17 mouse cellular contexts compared by ENCODE assay signal in genomic region chr7:134945925-134946716, GRCm38 (mm10). TPM values are rescaled to one million over a fixed set of nuclear protein-coding genes. Genes with fewer than 3 reads are reported as not detected.
DNase-seq lines count a peak whose midpoint lies in the region; ATAC-seq and TF ChIP-seq lines count a peak whose summit lies in the region.
"Had no signal": no experiment of that assay in that cellular context is flagged by ENCODE, and none has a peak within 500 bp of the region (broad histone marks: within the 10 kb centered on the region; RNA-seq: fewer than 3 reads in every experiment).

No protein-coding gene starts in this region.

- no peaks in the 10 kb centered on the region for H3K9me3 ChIP-seq in intestine, postnatal 0 days (ENCODE audit: control insufficient read depth)
- H3K9me3 ChIP-seq in intestine, embryonic 15.5 days = no peaks in the 10 kb centered on the region
- H3K9me3 ChIP-seq in midbrain, postnatal 0 days (ENCODE audit: low read length) = no peaks in the 10 kb centered on the region
- H3K9me3 ChIP-seq in midbrain, embryonic 16.5 days (replicated peaks; ENCODE audit: control insufficient read depth, low read length, poor library complexity, severe bottlenecking) = no peaks in the 10 kb centered on the region
- H3K9me3 ChIP-seq: limb, embryonic 12.5 days had no signal

- no peak overlapping the region for H3K4me2 ChIP-seq in intestine, postnatal 0 days (replicated peaks; ENCODE audit: low read depth)
- H3K4me2 ChIP-seq in intestine, embryonic 15.5 days (replicated peaks) = no peak overlapping the region
- H3K4me2 ChIP-seq in midbrain, postnatal 0 days (ENCODE audit: low read depth, low read length, poor library complexity, severe bottlenecking) = no peak overlapping the region
- no peak overlapping the region for H3K4me2 ChIP-seq in midbrain, embryonic 16.5 days (ENCODE audit: low read length)
- H3K4me2 ChIP-seq: limb, embryonic 12.5 days had no signal

- ATAC-seq in intestine, postnatal 0 days = no peak
- no peak for ATAC-seq in intestine, embryonic 15.5 days
- no peak for ATAC-seq in midbrain, postnatal 0 days (ENCODE audit: low FRiP score)
- ATAC-seq in midbrain, embryonic 16.5 days = no peak
- ATAC-seq: activated CD4-positive, CD25-positive, alpha-beta regulatory T cell, adult 4 months; intestine, embryonic 16.5 days had no signal

- no peak overlapping the region for H3K9ac ChIP-seq in intestine, postnatal 0 days (ENCODE audit: low read depth, low read length)
- H3K9ac ChIP-seq in intestine, embryonic 15.5 days = no peak overlapping the region
- no peak overlapping the region for H3K9ac ChIP-seq in midbrain, postnatal 0 days (replicated peaks; ENCODE audit: low read length, poor library complexity, severe bottlenecking)
- H3K9ac ChIP-seq in midbrain, embryonic 16.5 days (ENCODE audit: low read depth, low read length) = no peak overlapping the region
- H3K9ac ChIP-seq: limb, embryonic 12.5 days had no signal

- H3K36me3 ChIP-seq in intestine, postnatal 0 days (ENCODE audit: control insufficient read depth, insufficient read depth) = no peaks in the 10 kb centered on the region
- H3K36me3 ChIP-seq in intestine, embryonic 15.5 days = no peaks in the 10 kb centered on the region
- no peaks in the 10 kb centered on the region for H3K36me3 ChIP-seq in midbrain, postnatal 0 days (ENCODE audit: insufficient read depth, low read length)
- H3K36me3 ChIP-seq in midbrain, embryonic 16.5 days (ENCODE audit: control insufficient read depth, insufficient read depth, low read length) = no peaks in the 10 kb centered on the region
- H3K36me3 ChIP-seq: G1E had no signal

- peak; percentile 53 for TF ChIP-seq CTCF in intestine, postnatal 0 days (IDR thresholded peaks at IDR 0.05; ENCODE audit: low read depth)
- peak; percentile 61 for TF ChIP-seq CTCF in midbrain, postnatal 0 days (IDR thresholded peaks at IDR 0.05)

- WGBS in intestine, postnatal 0 days = 92% methylated on average over 7 of the region's 7 CpGs
- 89% methylated on average over 7 of the region's 7 CpGs for WGBS in intestine, embryonic 15.5 days
- WGBS in midbrain, postnatal 0 days = 75% methylated on average over 7 of the region's 7 CpGs
- 73% methylated on average over 7 of the region's 7 CpGs for WGBS in midbrain, embryonic 16.5 days

- peak; percentile 45 to 50 for DNase-seq in cerebellum, postnatal 10 days
- DNase-seq in cerebellum, adult 9-11 months = no peak
- peak; percentile 49 for DNase-seq in midbrain, postnatal 0 days (ENCODE audit: low spot score)
- peak; percentile 20 for DNase-seq in embryo, embryonic 11 days
- DNase-seq in ovary, postnatal 14 days (ENCODE audit: low spot score) = no peak
- DNase-seq: cerebellum, adult 9-10 months; heart, adult 11 months; lung, adult 2 months; thymus, adult 18-20 months had no signal

- H3K27ac ChIP-seq in intestine, postnatal 0 days (ENCODE audit: low read depth, low read length) = no peak overlapping the region
- no peak overlapping the region for H3K27ac ChIP-seq in intestine, embryonic 15.5 days
- no peak overlapping the region for H3K27ac ChIP-seq in midbrain, postnatal 0 days (ENCODE audit: low read depth, low read length)
- H3K27ac ChIP-seq in midbrain, embryonic 16.5 days (ENCODE audit: low read length) = no peak overlapping the region
- H3K27ac ChIP-seq: limb, embryonic 12.5 days had no signal

- H3K4me3 ChIP-seq in intestine, postnatal 0 days (ENCODE audit: low read depth, low read length) = no peak overlapping the region
- no peak overlapping the region for H3K4me3 ChIP-seq in intestine, embryonic 15.5 days (replicated peaks)
- no peak overlapping the region for H3K4me3 ChIP-seq in midbrain, postnatal 0 days (ENCODE audit: low read depth, low read length)
- no peak overlapping the region for H3K4me3 ChIP-seq in midbrain, embryonic 16.5 days (ENCODE audit: low read depth, low read length)
- H3K4me3 ChIP-seq: limb, embryonic 12.5 days had no signal

- H3K4me1 ChIP-seq in intestine, postnatal 0 days (replicated peaks; ENCODE audit: control insufficient read depth, insufficient read depth, low read length) = no peaks in the 10 kb centered on the region
- 0 out of 2 replicates have a peak, but pooled peaks cover 2% of the 10 kb centered on the region for H3K4me1 ChIP-seq in intestine, embryonic 15.5 days (replicated peaks)
- no peaks in the 10 kb centered on the region for H3K4me1 ChIP-seq in midbrain, postnatal 0 days (ENCODE audit: insufficient read depth, low read length)
- H3K4me1 ChIP-seq in midbrain, embryonic 16.5 days (ENCODE audit: control insufficient read depth, insufficient read depth, low read length) = no peaks in the 10 kb centered on the region

- H3K27me3 ChIP-seq in intestine, postnatal 0 days (replicated peaks; ENCODE audit: control insufficient read depth, insufficient read depth, low read length) = no peaks in the 10 kb centered on the region
- no peaks in the 10 kb centered on the region for H3K27me3 ChIP-seq in intestine, embryonic 15.5 days (replicated peaks)
- H3K27me3 ChIP-seq in midbrain, postnatal 0 days (ENCODE audit: insufficient read depth, low read length) = no peaks in the 10 kb centered on the region
- no peaks in the 10 kb centered on the region for H3K27me3 ChIP-seq in midbrain, embryonic 16.5 days (ENCODE audit: control insufficient read depth, insufficient read depth, low read depth, low read length)
- H3K27me3 ChIP-seq: limb, embryonic 12.5 days had no signal

RNA-seq across cellular contexts. Expression of gene Fam196a, which starts 7.9 kb away (rescaled TPM):
- 0.55 and 0.80 TPM in 2 replicates for polyA plus RNA-seq in intestine, postnatal 0 days (2015; fragmentation: Nextera tagmentation; extraction: Ambion mirVana)
- polyA plus RNA-seq in intestine, embryonic 15.5 days (2015; fragmentation: Nextera tagmentation; extraction: Ambion mirVana) = 1.5 and 1.7 TPM in 2 replicates
- total RNA-seq in midbrain, postnatal 0 days (2014; rRNA removed) = 27.5 and 31.9 TPM in 2 replicates
- 10.5 and 10.9 TPM in 2 replicates for polyA plus RNA-seq in midbrain, postnatal 0 days (2015; fragmentation: Nextera tagmentation; extraction: Ambion mirVana)
- 12.2 and 13.7 TPM in 2 replicates for polyA plus RNA-seq in midbrain, embryonic 16.5 days (2015; fragmentation: Nextera tagmentation; extraction: Ambion mirVana)
- total RNA-seq: heart, postnatal 25 days had no signal
- polyA plus RNA-seq: activated CD4-positive, CD25-positive, alpha-beta regulatory T cell, adult 4 months; G1E had no signal

Comparison
In these comparisons a context has a peak if more than half of its experiments do, and no peak if none do; other contexts are left out.
1. DNase-seq: peak in cerebellum, postnatal 10 days (2 of 2), midbrain, postnatal 0 days (single experiment) and embryo, embryonic 11 days (single experiment); none in cerebellum, adult 9-11 months (single experiment) and ovary, postnatal 14 days (single experiment).